Mouse (Mus musculus) limb, embryonic 11.5 days (tissue): ENCODE results near the gene Tfcp2l1. TPM values are rescaled to one million over a fixed set of nuclear protein-coding genes. Genes with fewer than 3 reads are reported as not detected.

ENCODE experiments used
- ATAC-seq: fragments of 200-750 bp; cut with Nextera tagmentation; 2 replicates; pipeline ENCODE4 v1.8.0; 2017; ENCODE audit warnings: low read depth; ENCODE audit not compliant: insufficient number of reproducible peaks, low FRiP score, low TSS enrichment
- DNase-seq: peaks from one replicate; pipeline ENCODE4 v3.0.0-alpha.2; 2015; ENCODE audit warnings: low spot score
- H3K27ac ChIP-seq: fragments of 300-500 bp; sonication (generic); replicated peaks from 2 replicates; pipeline ENCODE4 v1.5.1; 2014; ENCODE audit warnings: low read depth, mild to moderate bottlenecking, low read length
- H3K27me3 ChIP-seq: fragments of 300-500 bp; sonication (generic); 2 replicates; pipeline ENCODE4 v1.6.1; 2014; ENCODE audit warnings: mild to moderate bottlenecking, low read length, mixed read lengths; ENCODE audit not compliant: control insufficient read depth, insufficient read depth
- H3K36me3 ChIP-seq: fragments of 300-500 bp; sonication (generic); 2 replicates; pipeline ENCODE4 v1.6.1; 2014; ENCODE audit warnings: mild to moderate bottlenecking, low read length, moderate library complexity, mixed read lengths; ENCODE audit not compliant: control insufficient read depth, insufficient read depth
- H3K4me1 ChIP-seq: fragments of 300-500 bp; sonication (generic); 2 replicates; pipeline ENCODE4 v1.6.1; 2014; ENCODE audit warnings: low read length, mixed read lengths; ENCODE audit not compliant: control insufficient read depth, insufficient read depth
- H3K4me2 ChIP-seq: fragments of 300-500 bp; sonication (generic); 2 replicates; pipeline ENCODE4 v1.6.1; 2014; ENCODE audit warnings: low read depth, mild to moderate bottlenecking, moderate library complexity; ENCODE audit not compliant: severe bottlenecking
- H3K4me3 ChIP-seq: fragments of 300-500 bp; sonication (generic); 2 replicates; pipeline ENCODE4 v1.5.1; 2014; ENCODE audit warnings: low read depth, low read length
- H3K9ac ChIP-seq: fragments of 300-500 bp; sonication (generic); 2 replicates; pipeline ENCODE4 v1.6.1; 2014; ENCODE audit warnings: mild to moderate bottlenecking, low read length
- H3K9me3 ChIP-seq: fragments of 300-500 bp; sonication (generic); 2 replicates; pipeline ENCODE4 v1.6.1; 2016; ENCODE audit warnings: low read length; ENCODE audit not compliant: control insufficient read depth
- WGBS: fragments of 180-500 bp; shearing (Covaris S2); extraction: QIAGEN DNeasy Blood & Tissue Kit; methylation state at CpG from one replicate; pipeline ENCODE4 v1.1.7; 2014; 5-methylcytosine and 5-hydroxymethylcytosine counted together
- polyA plus RNA-seq: library from polyadenylated mRNA; unstranded; fragments of >200 nt; fragmentation: Nextera tagmentation; extraction: Ambion mirVana; gene quantifications from 2 replicates; pipeline ENCODE4 v1.2.1, GENCODE M21; 2014

The Tfcp2l1 gene
- polyA plus RNA-seq, result 0.15 and 0.31 TPM in 2 replicates

DNA sequence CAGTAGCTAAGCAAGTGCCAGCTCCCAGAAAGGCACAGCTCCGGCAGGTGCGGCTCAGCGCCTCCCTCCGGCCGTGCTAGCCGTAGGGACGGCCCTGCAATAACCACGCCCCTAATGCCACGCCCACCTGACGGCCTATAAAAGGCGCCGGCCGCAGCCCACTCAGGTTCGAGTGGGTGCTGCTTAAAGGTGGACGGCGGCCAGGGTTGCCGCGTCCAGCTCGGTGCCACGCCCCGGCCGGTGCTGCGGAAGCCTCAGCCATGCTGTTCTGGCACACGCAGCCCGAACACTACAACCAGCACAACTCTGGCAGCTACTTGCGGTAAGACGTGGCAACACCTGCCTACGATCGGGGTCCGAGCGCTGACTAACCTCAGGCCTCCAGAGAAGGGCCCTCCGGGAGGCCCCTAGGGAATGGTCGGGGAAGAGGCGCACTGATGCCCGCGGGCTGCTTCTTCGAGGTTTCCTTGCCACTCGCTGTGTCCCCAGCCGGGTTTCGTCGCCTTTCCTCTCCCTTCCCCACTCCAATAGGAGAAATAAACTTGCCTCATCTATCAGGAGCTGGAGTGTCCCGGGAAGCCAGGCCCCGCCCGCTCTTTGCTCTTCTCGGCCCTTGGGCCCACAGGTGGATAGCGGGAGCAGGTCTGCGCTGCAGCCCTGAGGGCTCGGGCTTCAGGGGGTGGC, at the start of gene Tfcp2l1:
TSS of gene Tfcp2l1 (plus strand) at position 165 of the 684 bp plus-strand sequence.
- Histone ChIP-seq H3K4me3 (peak within 1 kb of the TSS; percentile 43), H3K27me3 (peaks cover 22% of the 10 kb centered on the region)

DNA sequence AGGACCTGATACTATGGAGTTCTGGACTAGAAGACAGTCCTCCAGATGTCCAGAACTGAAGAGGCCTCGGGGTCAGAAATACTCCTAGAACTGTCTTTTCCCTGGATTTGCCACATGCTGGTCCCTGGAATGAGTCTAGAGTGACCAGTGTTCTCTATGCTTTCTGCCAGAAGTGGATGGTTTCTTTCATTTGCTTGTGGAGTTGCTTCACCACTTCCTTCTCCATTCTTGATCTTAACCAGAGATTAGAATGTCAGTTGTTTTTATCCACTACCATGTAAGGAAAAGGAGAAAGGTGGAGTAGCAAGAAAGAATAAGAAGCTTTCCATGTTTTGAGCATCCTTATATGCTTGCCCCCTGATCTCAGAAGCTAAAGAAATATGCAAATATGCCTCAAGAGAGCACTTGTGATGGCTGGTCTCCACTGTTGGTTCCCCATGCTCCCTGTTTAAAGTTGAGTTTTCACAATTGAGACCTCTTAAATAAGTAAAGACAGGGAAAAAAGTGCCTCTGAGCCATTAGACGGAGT, 47.5 kb upstream of the Tfcp2l1 start:
- Histone ChIP-seq H3K4me1 (no peaks in the 10 kb centered on the region), H3K27ac (no peak overlapping the region), H3K36me3 (peaks cover 9% of the 10 kb centered on the region; the same call in 1 of the 2 replicates), H3K4me3 (no peak overlapping the region), H3K9me3 (no peaks in the 10 kb centered on the region), H3K4me2 (no peak overlapping the region), H3K9ac (no peak overlapping the region), H3K27me3 (no peaks in the 10 kb centered on the region)
- ATAC-seq, result no peak
- no peak for DNase-seq
- 93% methylated on average over 2 of the region's 2 CpGs for WGBS

More for the DNA sequence above, at the start of gene Tfcp2l1:
- Histone ChIP-seq H3K27ac (no peak within 1 kb of the TSS), H3K4me2 (peak within 1 kb of the TSS; percentile 91), H3K36me3 (no peaks in the 10 kb centered on the region), H3K9me3 (no peaks in the 10 kb centered on the region), H3K4me1 (peaks cover 3% of the 10 kb centered on the region), H3K9ac (peak within 1 kb of the TSS; percentile 22; the same call in 1 of the 2 replicates)
- WGBS, result under 1% methylated on average over 48 of the region's 48 CpGs
- DNase-seq (peak; percentile 80), ATAC-seq (peak; percentile 77)

DNA sequence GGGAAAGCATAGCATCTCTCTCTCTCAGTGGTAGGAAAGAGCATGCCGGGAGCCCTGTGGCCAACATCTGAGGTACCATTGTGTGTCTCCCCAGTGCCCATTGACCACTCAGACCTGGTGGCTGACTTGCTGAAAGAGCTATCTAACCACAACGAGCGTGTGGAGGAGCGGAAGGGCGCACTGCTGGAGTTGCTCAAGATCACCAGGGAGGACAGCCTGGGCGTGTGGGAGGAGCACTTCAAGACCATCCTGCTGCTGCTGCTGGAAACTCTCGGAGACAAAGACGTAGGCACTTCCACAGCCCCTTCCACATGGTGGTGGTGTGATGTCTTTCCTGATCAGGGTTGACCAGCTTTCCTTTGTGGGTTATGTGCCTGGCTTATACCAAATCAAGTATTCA, 46.6 kb upstream of the Tfcp2l1 start:
- Histone ChIP-seq H3K4me3 (no peak overlapping the region), H3K27me3 (no peaks in the 10 kb centered on the region), H3K27ac (no peak overlapping the region), H3K4me1 (no peaks in the 10 kb centered on the region), H3K9me3 (no peaks in the 10 kb centered on the region), H3K4me2 (no peak overlapping the region), H3K9ac (no peak overlapping the region), H3K36me3 (peaks cover 9% of the 10 kb centered on the region; the same call in 1 of the 2 replicates)
- ATAC-seq (no peak), DNase-seq (no peak)
- WGBS, result 96% methylated on average over 8 of the region's 8 CpGs

DNA sequence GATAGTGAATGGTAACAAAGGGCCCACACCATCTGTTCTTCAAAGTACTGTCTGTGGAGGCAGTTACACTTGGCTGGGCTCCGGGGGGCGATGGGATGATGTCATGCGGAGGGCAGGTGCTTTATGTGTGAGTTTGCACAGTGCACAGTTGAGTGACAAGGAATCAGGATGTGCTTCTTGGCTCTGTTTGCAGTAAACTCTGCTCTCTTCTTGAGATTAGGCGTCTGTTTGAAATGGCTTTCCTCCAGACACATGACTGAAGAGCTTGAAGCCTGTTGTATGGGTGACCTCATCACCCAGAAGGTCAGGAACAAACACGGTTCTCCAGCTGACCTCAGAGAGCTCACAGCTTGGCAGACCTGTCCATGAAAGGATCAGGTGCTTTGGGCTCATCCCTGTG, 38.0 kb upstream of the Tfcp2l1 start:
- Histone ChIP-seq H3K4me1 (no peaks in the 10 kb centered on the region), H3K27me3 (no peaks in the 10 kb centered on the region), H3K27ac (no peak overlapping the region), H3K9me3 (no peaks in the 10 kb centered on the region), H3K4me2 (no peak overlapping the region), H3K9ac (no peak overlapping the region), H3K36me3 (peaks cover 6% of the 10 kb centered on the region; the same call in 1 of the 2 replicates), H3K4me3 (no peak overlapping the region)
- no peak for ATAC-seq
- WGBS, result 90% methylated on average over 5 of the region's 5 CpGs
- DNase-seq, result no peak

DNA sequence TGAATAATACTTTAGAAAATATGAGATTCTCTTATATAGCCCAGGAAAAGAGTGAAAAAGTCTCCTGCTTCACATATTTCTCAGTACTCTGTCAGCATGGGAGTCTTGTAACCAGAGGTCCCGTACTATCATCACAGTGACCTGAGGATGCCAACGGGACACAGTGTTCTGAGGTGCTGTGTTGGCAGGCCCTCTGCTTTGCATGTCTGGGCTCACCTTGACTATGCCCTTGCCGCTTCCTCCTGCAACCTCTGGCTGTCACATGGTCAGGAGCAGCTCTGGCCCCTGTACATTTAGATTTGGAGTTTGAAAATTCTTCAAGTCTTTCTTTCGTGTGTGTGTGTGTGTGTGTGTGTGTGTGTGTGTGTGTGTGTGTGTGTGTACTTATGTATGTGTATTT, 34.8 kb upstream of the Tfcp2l1 start:
- WGBS, result 92% methylated on average over 4 of the region's 4 CpGs
- H3K4me2 ChIP-seq, result no peak overlapping the region
- H3K4me1 ChIP-seq, result no peaks in the 10 kb centered on the region
- DNase-seq, result no peak
- H3K36me3 ChIP-seq, result peaks cover 6% of the 10 kb centered on the region; the same call in 1 of the 2 replicates
- no peak for ATAC-seq
- no peak overlapping the region for H3K4me3 ChIP-seq
- no peak overlapping the region for H3K27ac ChIP-seq
- H3K27me3 ChIP-seq, result no peaks in the 10 kb centered on the region
- no peaks in the 10 kb centered on the region for H3K9me3 ChIP-seq
- no peak overlapping the region for H3K9ac ChIP-seq

DNA sequence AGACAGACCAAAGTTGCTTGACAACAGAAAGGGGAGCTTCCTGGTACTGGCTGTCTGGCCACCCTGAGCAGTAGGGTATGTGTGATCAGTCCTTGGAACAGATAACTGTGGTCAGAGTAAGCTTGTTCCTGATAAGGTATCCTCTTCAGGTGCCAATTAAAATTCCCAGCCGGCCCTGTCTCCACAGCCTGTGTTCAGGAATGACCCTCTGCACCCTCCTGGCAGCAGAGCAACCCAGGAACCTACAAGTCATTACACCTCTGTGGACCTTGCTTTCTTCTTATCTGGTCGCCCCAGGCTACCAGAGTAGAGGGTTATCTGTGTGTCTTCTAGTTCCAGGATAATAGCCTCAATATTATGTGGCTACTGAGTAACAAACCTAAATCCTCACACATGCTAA, 32.4 kb upstream of the Tfcp2l1 start:
- peaks cover 3% of the 10 kb centered on the region; the same call in 1 of the 2 replicates for H3K36me3 ChIP-seq
- ATAC-seq (no peak), DNase-seq (no peak)
- no peak overlapping the region for H3K4me3 ChIP-seq
- no peak overlapping the region for H3K27ac ChIP-seq
- no peak overlapping the region for H3K9ac ChIP-seq
- H3K9me3 ChIP-seq, result no peaks in the 10 kb centered on the region
- H3K4me2 ChIP-seq, result no peak overlapping the region
- H3K4me1 ChIP-seq, result no peaks in the 10 kb centered on the region
- H3K27me3 ChIP-seq, result no peaks in the 10 kb centered on the region
- 73% methylated on average over 2 of the region's 2 CpGs for WGBS

DNA sequence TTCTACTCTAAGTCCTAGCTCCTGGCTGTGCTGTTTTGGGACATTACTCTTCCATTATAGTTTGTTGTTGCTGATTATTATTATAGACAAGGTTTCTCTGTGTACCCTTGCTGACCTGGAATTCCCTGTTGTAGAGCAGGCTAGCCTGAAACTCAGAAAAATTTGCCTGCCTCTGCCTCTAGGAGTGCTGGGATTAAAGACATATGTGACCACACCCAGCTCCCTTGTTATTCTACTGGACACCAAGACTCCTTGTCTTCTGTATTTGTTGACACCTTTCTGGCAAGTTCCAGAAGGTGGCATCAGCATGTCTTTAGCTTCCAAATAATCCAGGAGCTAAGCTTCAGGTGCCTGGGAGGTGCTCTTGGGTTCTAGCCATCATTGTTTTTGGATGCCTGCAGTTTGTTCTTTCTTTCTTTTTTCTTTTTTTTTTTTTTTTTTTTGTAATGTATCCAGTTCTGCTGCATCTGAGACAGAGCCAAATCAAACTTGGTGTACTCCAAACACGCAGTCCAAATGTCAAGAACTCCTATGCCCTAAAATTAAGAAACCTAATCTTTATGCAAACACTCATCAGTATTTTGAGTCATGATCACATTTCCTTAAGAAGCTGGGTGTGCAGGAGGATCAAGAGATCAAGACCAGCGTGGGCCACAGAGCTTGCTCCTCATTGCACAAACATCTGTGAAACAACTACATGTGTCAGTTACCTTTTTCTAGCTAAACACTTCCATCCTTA, 30.1 kb upstream of the Tfcp2l1 start:
- WGBS, result 91% methylated on average over 2 of the region's 2 CpGs
- Histone ChIP-seq H3K36me3 (peaks cover 6% of the 10 kb centered on the region), H3K9me3 (no peaks in the 10 kb centered on the region), H3K27me3 (no peaks in the 10 kb centered on the region), H3K4me3 (no peak overlapping the region), H3K4me2 (no peak overlapping the region), H3K9ac (no peak overlapping the region), H3K27ac (no peak overlapping the region), H3K4me1 (no peaks in the 10 kb centered on the region)
- ATAC-seq, result no peak
- no peak for DNase-seq

DNA sequence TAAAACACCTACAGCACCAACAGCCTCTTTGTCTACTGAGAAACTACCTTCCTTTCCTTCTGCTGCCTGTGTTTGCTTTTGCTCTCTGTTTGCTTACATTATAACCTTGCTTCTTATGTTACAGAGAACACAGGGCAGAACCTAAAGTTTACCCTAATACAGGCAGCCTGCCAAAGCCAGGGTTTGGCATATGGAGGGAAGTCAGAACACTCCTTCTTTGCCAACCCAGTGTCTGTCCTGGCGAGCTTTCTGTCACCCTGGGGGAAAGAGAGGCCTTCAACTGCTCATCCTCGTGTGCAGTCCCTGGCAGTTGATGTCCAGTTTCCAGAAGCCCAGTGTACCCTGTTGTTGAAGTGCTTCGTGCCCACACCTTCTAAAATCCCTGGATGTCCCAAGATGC, 29.4 kb upstream of the Tfcp2l1 start:
- H3K27me3 ChIP-seq, result no peaks in the 10 kb centered on the region

More for the DNA sequence above, 29.4 kb upstream of the Tfcp2l1 start:
- Histone ChIP-seq H3K4me2 (no peak overlapping the region), H3K4me1 (no peaks in the 10 kb centered on the region), H3K36me3 (peaks cover 9% of the 10 kb centered on the region), H3K4me3 (no peak overlapping the region), H3K27ac (no peak overlapping the region), H3K9me3 (no peaks in the 10 kb centered on the region), H3K9ac (no peak overlapping the region)
- no peak for DNase-seq
- 87% methylated on average over 3 of the region's 3 CpGs for WGBS
- no peak for ATAC-seq
